Mouse (Mus musculus): ENCODE measurements around the gene Olfr477.
"Not testable (repeated sequence)": the region's sequence is repeated elsewhere in the genome, so short reads cannot be mapped to it uniquely, and the experiment has no call there.

GRCm38 (mm10) chr7:108014256-108014655 is 27.8 kb downstream of the Olfr477 start:
- TF ChIP-seq POLR2A, CTCF (IDR thresholded peaks at IDR 0.05; ENCODE audit: insufficient read depth, low read depth, low read length): not testable (repeated sequence)
